23 mouse cellular contexts compared by ENCODE assay signal in the genomic region with DNA sequence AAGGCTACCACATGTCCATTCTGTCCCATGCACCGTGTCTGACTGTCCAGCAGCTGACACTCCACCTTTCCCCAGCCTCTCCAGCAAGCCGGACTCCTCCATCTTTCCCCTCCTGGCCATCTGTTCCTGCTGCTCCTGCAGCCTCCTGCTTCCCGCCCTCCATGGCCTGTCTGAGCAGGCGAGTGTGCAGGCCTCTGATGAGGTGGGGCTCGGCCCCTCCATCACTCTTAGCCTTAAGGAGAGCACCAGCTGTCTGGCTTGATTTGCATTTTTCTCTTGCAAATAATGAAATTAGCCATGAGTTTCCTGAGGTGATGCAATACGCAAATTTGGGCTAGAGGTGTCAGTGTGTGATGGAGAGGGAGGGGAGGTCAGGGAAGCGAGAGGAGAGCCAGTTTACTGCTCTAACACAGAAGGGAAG. TPM values are rescaled to one million over a fixed set of nuclear protein-coding genes. Genes with fewer than 3 reads are reported as not detected.
A peak's percentile ranks its signal among the peaks of the same experiment; 100 is the strongest.
DNase-seq lines count a peak whose midpoint lies in the region; ATAC-seq lines count a peak whose summit lies in the region.
"Had no signal": no experiment of that assay in that cellular context is flagged by ENCODE, and none has a peak within 500 bp of the region (broad histone marks: within the 10 kb centered on the region; RNA-seq: fewer than 3 reads in every experiment).

No protein-coding gene starts in this region.

- H3K36me3 ChIP-seq in neural tube, embryonic 11.5 days (ENCODE audit: control insufficient read depth, insufficient read depth, low read length), result no peaks in the 10 kb centered on the region
- H3K36me3 ChIP-seq in forebrain, embryonic 13.5 days (ENCODE audit: poor library complexity, severe bottlenecking), result no peaks in the 10 kb centered on the region
- H3K36me3 ChIP-seq: embryonic facial prominence, embryonic 13.5 days; G1E; limb, embryonic 12.5 days; liver, embryonic 15.5 days had no signal

- 0 out of 2 replicates have a peak, but pooled peaks have one; percentile 58 for ATAC-seq in neural tube, embryonic 11.5 days (ENCODE audit: insufficient read depth, low FRiP score, low TSS enrichment)
- peak; percentile 75; the same call in 1 of the 2 replicates for ATAC-seq in forebrain, embryonic 13.5 days

- H3K4me2 ChIP-seq in neural tube, embryonic 11.5 days (ENCODE audit: low read depth), result no peak overlapping the region
- H3K4me2 ChIP-seq in forebrain, embryonic 13.5 days, result no peak overlapping the region
- H3K4me2 ChIP-seq: embryonic facial prominence, embryonic 13.5 days; heart, embryonic 11.5 days; limb, embryonic 12.5 days; liver, embryonic 15.5 days had no signal

- H3K27ac ChIP-seq in neural tube, embryonic 11.5 days (ENCODE audit: low read depth, low read length), result no peak overlapping the region
- H3K27ac ChIP-seq in forebrain, embryonic 13.5 days, result peak overlapping the region; percentile 51
- H3K27ac ChIP-seq: embryonic facial prominence, embryonic 13.5 days; limb, embryonic 12.5 days; liver, embryonic 15.5 days had no signal

- no peaks in the 10 kb centered on the region for H3K27me3 ChIP-seq in neural tube, embryonic 11.5 days (ENCODE audit: control insufficient read depth, insufficient read depth, low read length)
- no peaks in the 10 kb centered on the region for H3K27me3 ChIP-seq in forebrain, embryonic 13.5 days
- H3K27me3 ChIP-seq: embryonic facial prominence, embryonic 13.5 days; limb, embryonic 12.5 days; liver, embryonic 15.5 days had no signal

- no peak overlapping the region; the same call in 1 of the 2 replicates for H3K9ac ChIP-seq in neural tube, embryonic 11.5 days (ENCODE audit: low read length)
- no peak overlapping the region for H3K9ac ChIP-seq in forebrain, embryonic 13.5 days
- H3K9ac ChIP-seq: embryonic facial prominence, embryonic 13.5 days; limb, embryonic 12.5 days; liver, embryonic 15.5 days had no signal

- H3K4me1 ChIP-seq in neural tube, embryonic 11.5 days (ENCODE audit: control insufficient read depth, insufficient read depth, low read length), result no peaks in the 10 kb centered on the region; the same call in 1 of the 2 replicates
- H3K4me1 ChIP-seq in forebrain, embryonic 13.5 days, result peaks cover 11% of the 10 kb centered on the region; the same call in 1 of the 2 replicates
- H3K4me1 ChIP-seq: embryonic facial prominence, embryonic 13.5 days; limb, embryonic 12.5 days; liver, embryonic 15.5 days had no signal

- peak; percentile 28 for DNase-seq in embryo, embryonic 11 days
- no peak for DNase-seq in embryo, embryonic 10 days (ENCODE audit: low spot score)
- DNase-seq in neural tube, embryonic 11.5 days (ENCODE audit: low spot score), result peak; percentile 28
- DNase-seq in neural tube, embryonic 10.5 days (ENCODE audit: extremely low spot score, low spot score), result no peak
- DNase-seq in ovary, postnatal 36 days (ENCODE audit: low spot score), result no peak
- DNase-seq in lung, postnatal 36 days, result no peak
- DNase-seq in thymus, postnatal 10 days (ENCODE audit: low spot score in 2 of 2), result no peak
- DNase-seq: adrenal gland, postnatal 14 days; gastrocnemius, postnatal 14 days; heart, postnatal 4 days; kidney, adult 18-20 months; kidney, postnatal 36 days; lung, postnatal 14 days; thymus, postnatal 25 days had no signal

- WGBS in neural tube, embryonic 11.5 days, result 45% methylated on average over 7 of the region's 7 CpGs
- WGBS in forebrain, embryonic 13.5 days, result 47% methylated on average over 7 of the region's 7 CpGs

- H3K4me3 ChIP-seq in neural tube, embryonic 11.5 days (ENCODE audit: low read depth, low read length), result no peak overlapping the region
- no peak overlapping the region for H3K4me3 ChIP-seq in forebrain, embryonic 13.5 days
- H3K4me3 ChIP-seq: embryonic facial prominence, embryonic 13.5 days; limb, embryonic 12.5 days; liver, embryonic 15.5 days had no signal

- H3K9me3 ChIP-seq in neural tube, embryonic 11.5 days (ENCODE audit: control insufficient read depth, low read length), result no peaks in the 10 kb centered on the region
- no peaks in the 10 kb centered on the region for H3K9me3 ChIP-seq in forebrain, embryonic 13.5 days (replicated peaks)
- H3K9me3 ChIP-seq: embryonic facial prominence, embryonic 13.5 days; limb, embryonic 12.5 days; liver, embryonic 15.5 days had no signal

RNA-seq across cellular contexts. Expression of gene D1Pas1, which starts 36.2 kb away (rescaled TPM):
- polyA plus RNA-seq in neural tube, embryonic 11.5 days (2014; fragmentation: Nextera tagmentation; extraction: Ambion mirVana), result 0.28 TPM in 1 of 2 replicates, not detected in the other
- not detected in 2 replicates for polyA plus RNA-seq in forebrain, embryonic 13.5 days (2015; fragmentation: Nextera tagmentation; extraction: Ambion mirVana)
- polyA plus RNA-seq: C2C12; embryonic facial prominence, embryonic 13.5 days; G1E; liver, embryonic 15.5 days; small intestine, adult 2 months; stomach, embryonic 16.5 days had no signal

Comparison
In these comparisons a context has a peak if more than half of its experiments do, and no peak if none do; other contexts are left out.
1. DNase-seq: peak in embryo, embryonic 11 days (single experiment) and neural tube, embryonic 11.5 days (single experiment); none in embryo, embryonic 10 days (single experiment), neural tube, embryonic 10.5 days (single experiment), ovary, postnatal 36 days (single experiment), lung, postnatal 36 days (single experiment) and thymus, postnatal 10 days (0 of 2).